Mouse (Mus musculus) embryo, embryonic 9.5 days (tissue): Measurements from ENCODE around the gene Nacc1.
A peak's percentile ranks its signal among the peaks of the same experiment; 100 is the strongest.

Experiments
- DNase-seq: peaks from one replicate; pipeline ENCODE4 v3.0.0-alpha.2; 2017; ENCODE audit errors: extremely low spot score

Gene Nacc1

GRCm38 (mm10) chr8:84663483-84664327 is 24.0 kb downstream of the Nacc1 start:
- DNase-seq: peak; percentile 96

GRCm38 (mm10) chr8:84662581-84663065 is 25.0 kb downstream of the Nacc1 start, which contains the start of gene Ier2:
Gene Ier2 (minus strand): TSS chr8:84662852.
- DNase-seq: peak; percentile 98

GRCm38 (mm10) chr8:84661961-84662571 is 25.6 kb downstream of the Nacc1 start:
- DNase-seq: no peak

- DNase-seq: peak; percentile 83
Observed at GRCm38 (mm10) chr8:84661458-84661871, 26.2 kb downstream of the Nacc1 start.

- no peak for DNase-seq
Observed at GRCm38 (mm10) chr8:84660819-84661457, 26.7 kb downstream of the Nacc1 start.

GRCm38 (mm10) chr8:84659936-84660818 is 27.5 kb downstream of the Nacc1 start:
- peak; percentile 89 for DNase-seq

GRCm38 (mm10) chr8:84658951-84659350 is 28.7 kb downstream of the Nacc1 start:
- DNase-seq: no peak

- DNase-seq: no peak
Observed at GRCm38 (mm10) chr8:84657680-84658079, 30.0 kb downstream of the Nacc1 start.

- no peak for DNase-seq
Observed at GRCm38 (mm10) chr8:84657203-84657602, 30.5 kb downstream of the Nacc1 start.

- DNase-seq: peak; percentile 82
Observed at GRCm38 (mm10) chr8:84656641-84657126, 31.0 kb downstream of the Nacc1 start.

GRCm38 (mm10) chr8:84656191-84656525 is 31.5 kb downstream of the Nacc1 start:
- peak; percentile 88 for DNase-seq

GRCm38 (mm10) chr8:84655336-84656190 is 32.1 kb downstream of the Nacc1 start:
- peak; percentile 89 for DNase-seq

GRCm38 (mm10) chr8:84654597-84654996 is 33.1 kb downstream of the Nacc1 start:
- peak; percentile 56 for DNase-seq

- DNase-seq: no peak
Observed at GRCm38 (mm10) chr8:84653092-84653631, 34.5 kb downstream of the Nacc1 start.

- DNase-seq: no peak
Observed at GRCm38 (mm10) chr8:84650213-84650612, 37.4 kb downstream of the Nacc1 start.

GRCm38 (mm10) chr8:84647461-84647901 is 40.2 kb downstream of the Nacc1 start:
- DNase-seq: peak; percentile 87

- no peak for DNase-seq
Observed at GRCm38 (mm10) chr8:84646800-84647199, 40.9 kb downstream of the Nacc1 start.

GRCm38 (mm10) chr8:84643019-84643418 is 44.6 kb downstream of the Nacc1 start:
- DNase-seq: no peak

- no peak for DNase-seq
Observed at GRCm38 (mm10) chr8:84641578-84642361, 45.9 kb downstream of the Nacc1 start.
